Mouse (Mus musculus): ENCODE data around the gene Nrl. TPM values are rescaled to one million over a fixed set of nuclear protein-coding genes. Genes with fewer than 3 reads are reported as not detected.

The Nrl gene
- polyA plus RNA-seq, 1 experiment from 2014 or later = not detected

DNA sequence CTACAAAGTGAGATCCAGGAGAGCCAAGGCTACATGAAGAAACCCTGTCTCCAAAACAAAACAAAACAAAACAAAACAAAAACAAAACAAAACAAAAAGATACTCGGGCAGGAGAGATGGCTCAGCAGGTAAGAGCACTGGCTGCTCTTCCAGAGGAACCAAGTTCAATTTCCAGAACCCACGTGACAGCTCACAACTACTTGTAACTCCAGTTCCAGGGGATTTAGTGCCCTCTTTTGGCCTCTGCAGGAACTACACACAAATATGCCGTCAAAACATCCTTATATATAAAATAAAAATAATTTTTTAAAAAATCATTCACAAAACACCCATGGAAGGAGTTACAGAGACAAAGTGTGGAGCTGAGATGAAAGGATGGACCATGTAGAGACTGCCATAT is 3.2 kb upstream of the Nrl start:
- no peaks in the 10 kb centered on the region for H3K9me3 ChIP-seq (replicated peaks)
- no peak for ATAC-seq (ENCODE audit: insufficient number of reproducible peaks, low FRiP score, low TSS enrichment, low read depth)
- H3K4me3 ChIP-seq (replicated peaks) = no peak overlapping the region
- H3K9ac ChIP-seq = no peak overlapping the region
- 16% methylated on average over 3 of the region's 3 CpGs for WGBS
- no peaks in the 10 kb centered on the region for H3K4me1 ChIP-seq
- H3K4me2 ChIP-seq (replicated peaks) = no peak overlapping the region
- no peak overlapping the region for H3K27ac ChIP-seq (replicated peaks)
- peaks cover 21% of the 10 kb centered on the region for H3K27me3 ChIP-seq
- H3K36me3 ChIP-seq = no peaks in the 10 kb centered on the region

DNA sequence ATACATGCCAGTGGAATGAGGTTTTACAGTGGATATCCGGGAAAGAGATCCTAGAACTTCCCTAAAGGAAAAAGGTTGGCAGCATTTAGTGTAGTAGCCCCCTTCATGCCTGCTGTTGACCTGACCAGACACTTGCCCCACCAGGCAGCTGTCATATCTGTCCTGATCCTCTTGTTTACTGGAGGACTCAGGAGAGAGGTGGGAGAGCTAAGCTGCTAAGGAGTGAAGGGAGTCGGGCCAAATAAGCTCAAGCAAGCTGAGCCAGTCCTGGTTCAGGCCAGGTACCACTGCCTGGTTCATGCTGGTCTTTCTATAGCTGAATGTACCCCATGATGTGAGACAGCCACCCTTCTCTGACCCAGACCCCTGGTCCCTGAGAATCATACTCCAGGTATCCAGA is 1.9 kb upstream of the Nrl start:
- H3K9ac ChIP-seq = no peak overlapping the region
- no peak overlapping the region for H3K4me3 ChIP-seq (replicated peaks)
- ATAC-seq (ENCODE audit: insufficient number of reproducible peaks, low FRiP score, low TSS enrichment, low read depth) = no peak
- H3K36me3 ChIP-seq = no peaks in the 10 kb centered on the region
- H3K4me2 ChIP-seq (replicated peaks) = no peak overlapping the region
- no peaks in the 10 kb centered on the region for H3K9me3 ChIP-seq (replicated peaks)
- WGBS = 76% methylated on average over 2 of the region's 2 CpGs
- peaks cover 34% of the 10 kb centered on the region for H3K27me3 ChIP-seq
- no peaks in the 10 kb centered on the region for H3K4me1 ChIP-seq
- no peak overlapping the region for H3K27ac ChIP-seq (replicated peaks)

DNA sequence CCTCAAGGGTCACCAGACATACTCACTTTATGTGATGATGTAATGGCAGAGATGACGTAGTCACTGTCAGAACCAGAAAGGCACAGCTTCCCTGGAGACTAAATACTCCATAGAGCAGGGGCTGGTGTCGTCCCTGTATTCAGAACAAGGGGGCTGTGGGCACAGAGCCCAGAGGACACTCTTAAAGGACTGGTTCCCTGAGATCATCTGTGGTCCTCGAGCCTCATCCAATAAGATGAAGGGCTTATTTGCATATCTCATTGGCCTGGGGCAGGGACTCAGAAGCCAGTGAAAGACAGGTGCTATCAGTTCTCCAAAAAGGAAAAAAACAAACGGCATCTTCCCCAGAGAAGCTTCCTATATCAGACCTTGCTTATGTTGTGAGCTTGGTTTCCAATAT is 719 bp downstream of the Nrl start:
- 55% methylated on average over 4 of the region's 4 CpGs for WGBS
- Histone ChIP-seq H3K36me3 (no peaks in the 10 kb centered on the region), H3K9ac (no peak overlapping the region), H3K4me3 (replicated peaks) (no peak overlapping the region), H3K9me3 (replicated peaks) (no peaks in the 10 kb centered on the region), H3K4me2 (replicated peaks) (no peak overlapping the region), H3K27ac (replicated peaks) (no peak overlapping the region), H3K27me3 (peaks cover 40% of the 10 kb centered on the region), H3K4me1 (peaks cover 10% of the 10 kb centered on the region)
- no peak for ATAC-seq (ENCODE audit: insufficient number of reproducible peaks, low FRiP score, low TSS enrichment, low read depth)

DNA sequence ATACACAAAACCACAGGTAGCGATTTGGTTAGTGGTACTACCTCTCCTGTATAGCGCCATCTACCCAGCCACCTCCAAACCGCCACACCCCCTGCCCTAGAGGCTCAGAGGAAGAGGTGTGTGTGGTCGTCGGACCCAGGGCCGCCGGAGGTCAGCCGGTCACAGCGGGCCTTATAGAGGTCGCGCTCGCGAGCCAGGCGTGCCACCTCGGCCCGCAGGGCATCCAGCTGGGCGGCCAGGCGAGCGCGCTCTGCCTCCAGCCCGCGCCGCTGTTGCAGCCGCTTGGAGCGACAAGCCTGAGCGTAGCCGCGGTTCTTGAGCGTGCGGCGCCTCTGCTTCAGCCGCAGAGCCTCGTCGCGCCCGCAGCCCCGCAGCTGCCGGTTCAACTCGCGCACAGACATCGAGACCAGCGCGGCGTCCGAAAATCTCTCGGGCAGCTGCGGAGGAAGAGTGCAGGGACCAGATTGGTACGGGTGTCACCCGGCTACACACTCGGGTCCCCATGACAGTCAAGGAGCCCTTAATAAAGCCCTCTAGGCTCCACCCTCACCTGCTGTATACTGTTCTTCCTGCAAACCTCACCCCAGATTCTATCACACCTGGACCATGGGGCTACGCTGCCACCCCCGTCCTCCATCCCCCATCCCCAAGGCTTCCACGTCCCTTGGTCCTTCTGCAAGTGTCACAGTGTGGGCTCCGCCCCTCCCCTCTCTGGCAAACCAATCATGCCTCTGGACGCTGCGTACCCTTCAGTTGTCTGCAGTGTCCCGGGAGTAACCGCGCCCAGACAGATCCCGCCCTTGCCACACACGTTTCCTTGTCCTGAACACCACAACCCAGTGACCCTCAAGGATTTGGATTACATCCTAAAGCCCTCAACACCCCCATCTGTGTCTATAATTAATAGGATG is 4.1 kb downstream of the Nrl start:
- peak overlapping the region; percentile 47 for H3K4me3 ChIP-seq (replicated peaks)
- H3K27ac ChIP-seq (replicated peaks) = no peak overlapping the region
- under 1% methylated on average over 61 of the region's 61 CpGs for whole genome bisulfite sequencing
- ATAC-seq (ENCODE audit: insufficient number of reproducible peaks, low FRiP score, low TSS enrichment, low read depth) = peak; percentile 41; the same call in 1 of the 2 replicates
- peak overlapping the region; percentile 23 for H3K9ac ChIP-seq
- peaks cover 47% of the 10 kb centered on the region for H3K27me3 ChIP-seq
- no peaks in the 10 kb centered on the region for H3K36me3 ChIP-seq
- peaks cover 10% of the 10 kb centered on the region for H3K4me1 ChIP-seq
- no peaks in the 10 kb centered on the region for H3K9me3 ChIP-seq (replicated peaks)
- peak overlapping the region; percentile 92 for H3K4me2 ChIP-seq (replicated peaks)

DNA sequence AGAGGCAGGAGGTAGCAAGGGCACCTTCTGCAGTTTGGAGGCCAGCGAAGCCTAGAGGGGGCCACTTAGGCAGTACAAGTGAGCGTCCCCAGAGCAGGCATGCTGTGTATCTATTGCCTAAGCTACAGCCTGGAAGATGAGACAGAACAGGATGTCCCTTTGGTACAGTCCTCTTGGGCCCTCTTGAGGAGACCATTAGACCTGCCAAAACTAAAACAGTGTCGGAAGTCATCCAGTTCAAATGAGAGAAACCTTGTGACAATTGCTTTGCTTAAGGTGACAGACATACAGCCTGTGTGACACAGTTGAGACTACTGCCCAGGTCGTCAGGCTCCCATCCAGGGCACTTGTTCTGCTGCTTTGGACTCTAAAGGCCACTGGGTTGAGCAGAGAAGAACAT is 5.2 kb downstream of the Nrl start:
- ATAC-seq (ENCODE audit: insufficient number of reproducible peaks, low FRiP score, low TSS enrichment, low read depth) = no peak

DNA sequence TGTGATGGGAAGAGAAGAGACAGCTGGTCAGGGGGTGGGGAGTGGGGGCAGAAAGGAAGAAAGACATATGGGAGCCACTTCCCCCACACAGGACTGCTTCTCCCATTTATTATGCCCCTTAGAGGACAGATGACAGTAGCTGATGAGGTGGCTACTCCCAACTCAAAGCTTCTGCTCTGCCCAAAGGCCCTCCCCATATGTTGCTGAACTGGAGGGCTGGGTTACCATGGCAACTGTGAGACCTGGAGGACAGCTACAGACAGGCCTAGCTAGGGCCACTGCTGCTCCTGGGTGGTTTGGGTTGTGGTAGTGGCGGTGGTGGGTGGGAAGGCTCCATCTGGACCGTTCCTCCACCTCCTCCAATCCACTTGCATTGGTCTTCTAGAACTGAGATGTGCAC is 5.9 kb downstream of the Nrl start:
- 63% methylated on average over 2 of the region's 2 CpGs for WGBS
- H3K9ac ChIP-seq = no peak overlapping the region
- H3K4me3 ChIP-seq (replicated peaks) = no peak overlapping the region
- ATAC-seq (ENCODE audit: insufficient number of reproducible peaks, low FRiP score, low TSS enrichment, low read depth) = no peak
- no peaks in the 10 kb centered on the region for H3K9me3 ChIP-seq (replicated peaks)
- peaks cover 10% of the 10 kb centered on the region for H3K4me1 ChIP-seq
- H3K27me3 ChIP-seq = peaks cover 47% of the 10 kb centered on the region
- H3K4me2 ChIP-seq (replicated peaks) = no peak overlapping the region
- H3K36me3 ChIP-seq = no peaks in the 10 kb centered on the region
- H3K27ac ChIP-seq (replicated peaks) = no peak overlapping the region

More for the DNA sequence above, 5.2 kb downstream of the Nrl start:
- Histone ChIP-seq H3K27me3 (peaks cover 47% of the 10 kb centered on the region), H3K4me3 (replicated peaks) (no peak overlapping the region), H3K27ac (replicated peaks) (no peak overlapping the region), H3K36me3 (no peaks in the 10 kb centered on the region), H3K4me1 (peaks cover 10% of the 10 kb centered on the region), H3K9ac (no peak overlapping the region), H3K9me3 (replicated peaks) (no peaks in the 10 kb centered on the region), H3K4me2 (replicated peaks) (no peak overlapping the region)
- 72% methylated on average over 4 of the region's 4 CpGs for WGBS

DNA sequence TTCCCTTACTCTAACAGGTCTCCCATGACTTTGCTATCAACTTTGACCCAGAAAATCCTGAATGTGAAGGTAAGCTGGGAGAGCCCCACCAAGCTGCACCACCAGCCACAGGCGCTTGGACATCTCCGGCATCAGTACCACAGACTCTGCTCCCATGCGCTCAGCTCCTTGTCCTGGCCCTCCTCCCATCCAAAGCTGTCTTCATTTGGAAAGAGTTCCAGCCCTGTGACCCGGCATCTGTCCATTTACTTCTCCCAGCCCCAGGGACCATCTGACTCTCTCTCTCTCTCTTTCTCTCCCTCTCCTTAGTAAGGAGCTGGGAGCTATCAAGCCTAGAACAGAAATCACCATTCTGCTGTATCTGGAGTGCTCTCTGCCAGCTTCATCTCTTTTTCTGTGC is 8.9 kb downstream of the Nrl start:
- Histone ChIP-seq H3K4me3 (replicated peaks) (no peak overlapping the region), H3K4me1 (peaks cover 11% of the 10 kb centered on the region), H3K9ac (peak overlapping the region; percentile 9; the same call in 1 of the 2 replicates), H3K9me3 (replicated peaks) (no peaks in the 10 kb centered on the region), H3K36me3 (no peaks in the 10 kb centered on the region), H3K27me3 (peaks cover 29% of the 10 kb centered on the region), H3K27ac (replicated peaks) (no peak overlapping the region), H3K4me2 (replicated peaks) (no peak overlapping the region)
- 76% methylated on average over 4 of the region's 4 CpGs for WGBS
- no peak for ATAC-seq (ENCODE audit: insufficient number of reproducible peaks, low FRiP score, low TSS enrichment, low read depth)

DNA sequence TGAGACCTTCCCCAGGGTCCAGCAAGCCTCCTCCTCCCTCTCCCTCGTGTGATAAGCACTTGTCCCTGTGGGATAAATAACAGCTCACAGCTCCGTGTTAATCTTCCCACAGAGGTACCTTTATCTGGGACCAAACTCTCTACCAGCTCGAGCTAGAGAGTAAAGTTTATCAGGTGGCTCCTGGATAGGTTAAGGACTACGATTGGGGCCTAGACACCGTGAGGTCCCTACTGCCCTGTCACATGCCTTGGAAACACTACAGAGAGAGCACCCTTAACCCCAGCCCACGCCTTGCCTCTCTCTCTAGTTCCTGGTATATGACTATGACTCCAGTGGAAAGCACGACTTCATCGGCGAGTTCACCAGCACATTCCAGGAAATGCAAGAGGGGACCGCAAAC is 10.9 kb downstream of the Nrl start:
- 68% methylated on average over 10 of the region's 10 CpGs for WGBS
- ATAC-seq (ENCODE audit: insufficient number of reproducible peaks, low FRiP score, low TSS enrichment, low read depth) = no peak
- no peak overlapping the region for H3K4me3 ChIP-seq (replicated peaks)
- H3K4me1 ChIP-seq = peaks cover 10% of the 10 kb centered on the region; the same call in 1 of the 2 replicates
- H3K27me3 ChIP-seq = peaks cover 15% of the 10 kb centered on the region
- H3K9ac ChIP-seq = no peak overlapping the region
- no peak overlapping the region for H3K27ac ChIP-seq (replicated peaks)
- no peak overlapping the region for H3K4me2 ChIP-seq (replicated peaks)
- H3K9me3 ChIP-seq (replicated peaks) = no peaks in the 10 kb centered on the region
- no peaks in the 10 kb centered on the region for H3K36me3 ChIP-seq

DNA sequence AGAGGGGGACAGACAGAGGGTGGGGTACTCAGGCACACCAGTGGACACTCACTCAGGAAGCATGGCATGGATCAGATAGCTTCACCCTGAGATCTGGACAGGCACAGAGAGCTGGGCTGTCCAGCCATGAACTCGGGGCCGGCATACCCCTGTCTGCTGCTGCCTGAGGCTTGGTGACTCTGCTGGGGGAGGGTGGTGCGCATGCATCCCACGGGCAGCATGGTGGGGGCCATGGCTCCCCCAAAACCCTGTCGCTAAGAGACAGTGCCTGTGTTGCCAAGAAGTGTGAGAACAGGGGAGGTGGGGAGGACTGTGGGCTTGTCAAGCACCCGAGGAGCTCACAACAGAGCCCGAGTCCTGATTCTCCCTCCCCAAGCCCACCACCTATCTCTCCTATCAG is 13.7 kb downstream of the Nrl start:
- H3K4me1 ChIP-seq = peaks cover 10% of the 10 kb centered on the region; the same call in 1 of the 2 replicates
- H3K36me3 ChIP-seq = no peaks in the 10 kb centered on the region
- H3K4me2 ChIP-seq (replicated peaks) = no peak overlapping the region
- no peak overlapping the region for H3K27ac ChIP-seq (replicated peaks)
- H3K27me3 ChIP-seq = peaks cover 7% of the 10 kb centered on the region
- H3K9me3 ChIP-seq (replicated peaks) = no peaks in the 10 kb centered on the region
- no peak overlapping the region for H3K4me3 ChIP-seq (replicated peaks)
- 41% methylated on average over 7 of the region's 7 CpGs for WGBS
- ATAC-seq (ENCODE audit: insufficient number of reproducible peaks, low FRiP score, low TSS enrichment, low read depth) = no peak
- H3K9ac ChIP-seq = no peak overlapping the region

DNA sequence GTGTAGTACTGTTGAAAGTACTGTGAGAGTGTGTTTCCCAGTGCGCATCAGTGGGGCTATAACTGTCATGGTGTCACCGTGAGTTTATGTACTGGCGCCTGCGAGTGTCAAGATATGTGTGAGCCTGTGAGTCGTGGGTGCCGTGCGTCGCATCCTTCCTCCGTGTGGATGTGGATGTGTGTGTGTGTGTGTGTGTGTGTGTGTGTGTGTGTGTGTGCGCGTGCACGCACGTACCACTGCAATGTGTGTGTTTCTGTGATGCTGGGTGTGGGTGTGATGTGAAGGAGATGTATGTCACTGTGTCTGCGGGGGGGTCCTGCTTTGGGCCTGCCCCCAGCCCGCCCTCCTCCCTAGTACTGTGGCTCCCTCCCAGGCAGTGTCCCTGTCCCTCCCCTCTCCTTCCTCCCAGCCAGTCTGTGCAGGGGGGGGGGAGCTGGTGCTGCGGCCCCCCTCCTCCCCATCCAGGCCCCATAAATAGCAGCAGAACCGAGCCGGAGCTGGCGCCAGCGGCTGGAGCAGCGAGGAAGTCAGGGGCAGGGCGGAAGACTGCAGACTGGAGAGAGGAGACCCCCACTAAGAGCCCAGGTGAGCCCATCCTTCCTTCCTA is 14.6 kb downstream of the Nrl start, which contains the start of gene Cpne6:
Gene Cpne6 (plus strand): TSS at position 321 of the 607 bp plus-strand sequence.
- Histone ChIP-seq H3K4me1 (peaks cover 10% of the 10 kb centered on the region; the same call in 1 of the 2 replicates), H3K4me3 (replicated peaks) (no peak within 1 kb of the TSS), H3K9ac (no peak within 1 kb of the TSS), H3K4me2 (replicated peaks) (no peak within 1 kb of the TSS), H3K9me3 (replicated peaks) (no peaks in the 10 kb centered on the region), H3K36me3 (no peaks in the 10 kb centered on the region), H3K27me3 (peaks cover 7% of the 10 kb centered on the region), H3K27ac (replicated peaks) (no peak within 1 kb of the TSS)
- 64% methylated on average over 22 of the region's 22 CpGs for WGBS
- ATAC-seq (ENCODE audit: insufficient number of reproducible peaks, low FRiP score, low TSS enrichment, low read depth) = no peak

DNA sequence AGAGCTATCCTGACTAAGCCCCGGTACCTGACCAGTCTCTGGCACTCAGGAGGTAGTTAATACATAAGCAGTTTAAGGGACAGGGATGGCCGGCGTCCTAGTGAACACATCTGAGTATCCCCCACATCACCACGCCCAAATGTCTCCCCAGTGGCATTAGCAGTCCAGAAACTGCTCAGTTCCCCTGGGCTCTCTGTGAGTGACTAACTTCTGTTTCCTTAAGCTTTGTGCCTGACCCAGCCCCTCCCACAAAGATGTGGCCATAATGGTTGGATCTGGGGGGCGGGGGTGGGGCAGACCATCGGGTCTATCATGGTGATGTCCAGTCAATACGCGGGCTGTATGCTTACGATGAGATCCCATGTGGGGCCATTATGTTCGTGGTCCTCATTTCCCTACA is 15.2 kb downstream of the Nrl start:
- Histone ChIP-seq H3K4me1 (peaks cover 10% of the 10 kb centered on the region; the same call in 1 of the 2 replicates), H3K9ac (no peak overlapping the region), H3K4me3 (replicated peaks) (no peak overlapping the region), H3K4me2 (replicated peaks) (no peak overlapping the region), H3K27ac (replicated peaks) (no peak overlapping the region), H3K36me3 (no peaks in the 10 kb centered on the region), H3K9me3 (replicated peaks) (no peaks in the 10 kb centered on the region), H3K27me3 (peaks cover 7% of the 10 kb centered on the region)
- 76% methylated on average over 10 of the region's 10 CpGs for WGBS
- ATAC-seq (ENCODE audit: insufficient number of reproducible peaks, low FRiP score, low TSS enrichment, low read depth) = no peak

All from embryonic facial prominence, embryonic 15.5 days (tissue).